Mouse (Mus musculus) lung, adult 2 months (tissue): ENCODE results near the gene Ccdc91.

Source experiments
- CTCF ChIP-seq: fragments of 200-500 bp; IDR thresholded peaks from 2 replicates; pipeline ENCODE4 v1.5.1; 2011; ENCODE audit warnings: mild to moderate bottlenecking, low read length, control low read depth; ENCODE audit not compliant: insufficient read depth
- POLR2A ChIP-seq: fragments of 200-500 bp; IDR thresholded peaks from 2 replicates; pipeline ENCODE4 v1.6.1; 2011; ENCODE audit warnings: low read depth, mild to moderate bottlenecking, control low read depth, low read length, borderline replicate concordance; ENCODE audit errors: extremely low read depth

DNA sequence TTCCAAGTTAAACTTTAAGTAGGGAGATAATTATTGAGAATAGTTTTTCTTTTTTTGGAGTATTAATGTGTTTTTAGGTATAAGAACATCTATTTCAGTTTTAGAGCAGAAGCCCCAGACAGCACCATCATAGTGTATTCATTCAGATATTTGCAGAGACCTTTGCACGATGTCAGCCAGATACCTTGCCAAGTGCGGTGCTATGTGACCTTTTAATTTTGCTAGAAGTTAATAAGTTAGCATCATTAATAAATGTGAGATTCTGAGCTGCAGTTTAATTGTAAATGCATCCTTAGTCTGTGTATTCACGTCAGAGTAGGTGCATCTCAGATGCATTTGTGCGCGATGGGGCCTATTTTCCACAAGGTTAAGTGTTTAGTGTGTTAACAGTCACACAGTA, 59.3 kb downstream of the Ccdc91 start:
- TF ChIP-seq CTCF (no peak), POLR2A (no peak)
